Mouse (Mus musculus): ENCODE data around the gene Rps13. TPM values are rescaled to one million over a fixed set of nuclear protein-coding genes. Genes with fewer than 3 reads are reported as not detected.
A peak's percentile ranks its signal among the peaks of the same experiment; 100 is the strongest.

Gene Rps13
- polyA plus RNA-seq, 1 experiment from 2014 or later, result 728 TPM

GRCm38 (mm10) chr7:116290559-116290958 is 43.4 kb downstream of the Rps13 start:
- no peaks in the 10 kb centered on the region for H3K27me3 ChIP-seq (replicated peaks)
- no peak overlapping the region for H3K9ac ChIP-seq
- H3K4me2 ChIP-seq, result no peak overlapping the region
- 71% methylated on average over 1 of the region's 1 CpGs for WGBS
- no peak overlapping the region for H3K27ac ChIP-seq
- no peaks in the 10 kb centered on the region for H3K9me3 ChIP-seq
- H3K4me1 ChIP-seq, result peaks cover 46% of the 10 kb centered on the region
- no peaks in the 10 kb centered on the region for H3K36me3 ChIP-seq
- H3K4me3 ChIP-seq (replicated peaks), result no peak overlapping the region
- no peak for ATAC-seq (ENCODE audit: insufficient read depth, low FRiP score, low read depth)

GRCm38 (mm10) chr7:116288996-116289395 is 45.0 kb downstream of the Rps13 start:
- Histone ChIP-seq H3K36me3 (no peaks in the 10 kb centered on the region), H3K4me3 (replicated peaks) (no peak overlapping the region), H3K4me2 (no peak overlapping the region), H3K4me1 (peaks cover 39% of the 10 kb centered on the region), H3K9ac (no peak overlapping the region), H3K9me3 (no peaks in the 10 kb centered on the region), H3K27me3 (replicated peaks) (no peaks in the 10 kb centered on the region), H3K27ac (peak overlapping the region; percentile 81)
- no peak for ATAC-seq (ENCODE audit: insufficient read depth, low FRiP score, low read depth)
- WGBS, result 59% methylated on average over 3 of the region's 3 CpGs

- no peak overlapping the region for H3K9ac ChIP-seq
- WGBS, result 52% methylated on average over 5 of the region's 5 CpGs
- H3K9me3 ChIP-seq, result no peaks in the 10 kb centered on the region
- 0 out of 2 replicates have a peak overlapping the region, but pooled peaks have one; percentile 1 for H3K4me2 ChIP-seq
- ATAC-seq (ENCODE audit: insufficient read depth, low FRiP score, low read depth), result no peak
- H3K36me3 ChIP-seq, result no peaks in the 10 kb centered on the region
- peaks cover 45% of the 10 kb centered on the region for H3K4me1 ChIP-seq
- peak overlapping the region; percentile 81; the same call in 1 of the 2 replicates for H3K27ac ChIP-seq
- no peaks in the 10 kb centered on the region for H3K27me3 ChIP-seq (replicated peaks)
- no peak overlapping the region for H3K4me3 ChIP-seq (replicated peaks)
Observed at GRCm38 (mm10) chr7:116287959-116288358, 46.0 kb downstream of the Rps13 start.

- Histone ChIP-seq H3K36me3 (no peaks in the 10 kb centered on the region), H3K4me3 (replicated peaks) (no peak overlapping the region), H3K27ac (peak overlapping the region; percentile 81), H3K9ac (no peak overlapping the region), H3K4me2 (no peak overlapping the region), H3K9me3 (no peaks in the 10 kb centered on the region), H3K4me1 (peaks cover 47% of the 10 kb centered on the region), H3K27me3 (replicated peaks) (no peaks in the 10 kb centered on the region)
- peak; percentile 73 for ATAC-seq (ENCODE audit: insufficient read depth, low FRiP score, low read depth)
- WGBS, result 16% methylated on average over 11 of the region's 11 CpGs
Observed at GRCm38 (mm10) chr7:116286611-116287355, 47.2 kb downstream of the Rps13 start.

GRCm38 (mm10) chr7:116286173-116286572 is 47.8 kb downstream of the Rps13 start:
- 55% methylated on average over 12 of the region's 12 CpGs for WGBS
- no peaks in the 10 kb centered on the region for H3K27me3 ChIP-seq (replicated peaks)
- H3K4me2 ChIP-seq, result no peak overlapping the region
- H3K9ac ChIP-seq, result no peak overlapping the region
- H3K27ac ChIP-seq, result peak overlapping the region; percentile 81
- H3K36me3 ChIP-seq, result no peaks in the 10 kb centered on the region
- H3K4me1 ChIP-seq, result peaks cover 47% of the 10 kb centered on the region
- peak; percentile 70 for ATAC-seq (ENCODE audit: insufficient read depth, low FRiP score, low read depth)
- H3K9me3 ChIP-seq, result no peaks in the 10 kb centered on the region
- H3K4me3 ChIP-seq (replicated peaks), result no peak overlapping the region

- WGBS, result 55% methylated on average over 1 of the region's 1 CpGs
- ATAC-seq (ENCODE audit: insufficient read depth, low FRiP score, low read depth), result no peak
- Histone ChIP-seq H3K9ac (no peak overlapping the region), H3K27ac (no peak overlapping the region; the same call in 1 of the 2 replicates), H3K4me3 (replicated peaks) (no peak overlapping the region), H3K27me3 (replicated peaks) (no peaks in the 10 kb centered on the region), H3K36me3 (no peaks in the 10 kb centered on the region), H3K4me1 (peaks cover 47% of the 10 kb centered on the region), H3K9me3 (no peaks in the 10 kb centered on the region), H3K4me2 (no peak overlapping the region)
Observed at GRCm38 (mm10) chr7:116285216-116285615, 48.8 kb downstream of the Rps13 start.

GRCm38 (mm10) chr7:116282755-116283154 is 51.2 kb downstream of the Rps13 start:
- Histone ChIP-seq H3K4me2 (no peak overlapping the region), H3K9me3 (no peaks in the 10 kb centered on the region), H3K4me1 (peaks cover 32% of the 10 kb centered on the region), H3K4me3 (replicated peaks) (no peak overlapping the region), H3K9ac (no peak overlapping the region), H3K36me3 (no peaks in the 10 kb centered on the region), H3K27me3 (replicated peaks) (no peaks in the 10 kb centered on the region), H3K27ac (no peak overlapping the region)
- no peak for ATAC-seq (ENCODE audit: insufficient read depth, low FRiP score, low read depth)
- WGBS, result 39% methylated on average over 11 of the region's 11 CpGs

Other genes starting within 250 kb of the Rps13 start
- gene Gm4353, start 249.6 kb downstream of the Rps13 start, polyA plus RNA-seq (2015; fragmentation: Nextera tagmentation; extraction: Ambion mirVana), result 0.46 and 3.0 TPM in 2 replicates
- gene Plekha7, start 25.8 kb downstream of the Rps13 start, polyA plus RNA-seq (2015; fragmentation: Nextera tagmentation; extraction: Ambion mirVana), result 17.4 and 19.3 TPM in 2 replicates
- 26.4 TPM in 2 replicates for gene Pik3c2a, start 109.3 kb upstream of the Rps13 start, polyA plus RNA-seq (2015; fragmentation: Nextera tagmentation; extraction: Ambion mirVana)
- gene Nucb2, start 170.2 kb upstream of the Rps13 start, polyA plus RNA-seq (2015; fragmentation: Nextera tagmentation; extraction: Ambion mirVana), result 28.6 and 29.7 TPM in 2 replicates

Data from stomach, embryonic 15.5 days (tissue).